Mouse (Mus musculus) neural tube, embryonic 14.5 days (tissue): Measurements from ENCODE around the gene Slc11a2. TPM values are rescaled to one million over a fixed set of nuclear protein-coding genes. Genes with fewer than 3 reads are reported as not detected.

ENCODE experiments used
- ATAC-seq: fragments of 200-750 bp; cut with Nextera tagmentation; 2 replicates; pipeline ENCODE4 v1.8.0; 2017; ENCODE audit warnings: low read depth, mild to moderate bottlenecking, moderate TSS enrichment, moderate library complexity
- H3K27ac ChIP-seq: fragments of 300-500 bp; sonication (generic); 2 replicates; pipeline ENCODE4 v1.5.1; 2014; ENCODE audit warnings: low read depth, mild to moderate bottlenecking, control low read depth, low read length, moderate library complexity, mixed read lengths
- H3K27me3 ChIP-seq: fragments of 300-500 bp; sonication (generic); 2 replicates; pipeline ENCODE4 v1.6.1; 2014; ENCODE audit warnings: low read length; ENCODE audit not compliant: control insufficient read depth, insufficient read depth
- H3K36me3 ChIP-seq: fragments of 300-500 bp; sonication (generic); 2 replicates; pipeline ENCODE4 v1.6.1; 2014; ENCODE audit warnings: low read length, mixed read lengths; ENCODE audit not compliant: control insufficient read depth, insufficient read depth
- H3K4me1 ChIP-seq: fragments of 300-500 bp; sonication (generic); 2 replicates; pipeline ENCODE4 v1.6.1; 2014; ENCODE audit warnings: low read length; ENCODE audit not compliant: control insufficient read depth, insufficient read depth
- H3K4me2 ChIP-seq: fragments of 300-500 bp; sonication (generic); 2 replicates; pipeline ENCODE4 v1.6.1; 2014; ENCODE audit warnings: mild to moderate bottlenecking, low read depth, low read length, control low read depth
- H3K4me3 ChIP-seq: fragments of 300-500 bp; sonication (generic); 2 replicates; pipeline ENCODE4 v1.5.1; 2014; ENCODE audit warnings: low read depth, low read length, control low read depth, mixed read lengths
- H3K9ac ChIP-seq: fragments of 300-500 bp; sonication (generic); replicated peaks from 2 replicates; pipeline ENCODE4 v1.6.1; 2014; ENCODE audit warnings: low read depth, mild to moderate bottlenecking, control low read depth, low read length, mixed read lengths
- H3K9me3 ChIP-seq: fragments of 300-500 bp; sonication (generic); 2 replicates; pipeline ENCODE4 v1.6.1; 2016; ENCODE audit warnings: low read length; ENCODE audit not compliant: control insufficient read depth
- WGBS: fragments of 180-500 bp; shearing (Covaris S2); extraction: QIAGEN DNeasy Blood & Tissue Kit; methylation state at CpG from one replicate; pipeline ENCODE4 v1.1.7; 2014; 5-methylcytosine and 5-hydroxymethylcytosine counted together
- polyA plus RNA-seq: library from polyadenylated mRNA; unstranded; fragments of >200 nt; fragmentation: Nextera tagmentation; extraction: Ambion mirVana; gene quantifications from 2 replicates; pipeline ENCODE4 v1.2.1, GENCODE M21; 2014

Slc11a2 gene
- polyA plus RNA-seq, 1 experiment from 2014 or later, result 20.5 TPM

GRCm38 (mm10) chr15:100448572-100448971, 23.7 kb upstream of the Slc11a2 start:
- 0 out of 2 replicates have a peak, but pooled peaks cover 3% of the 10 kb centered on the region for H3K4me1 ChIP-seq
- no peaks in the 10 kb centered on the region for H3K36me3 ChIP-seq
- H3K4me2 ChIP-seq, result no peak overlapping the region
- no peak overlapping the region for H3K9ac ChIP-seq
- H3K4me3 ChIP-seq, result no peak overlapping the region
- no peaks in the 10 kb centered on the region for H3K27me3 ChIP-seq
- no peak for ATAC-seq
- no peaks in the 10 kb centered on the region for H3K9me3 ChIP-seq
- no peak overlapping the region for H3K27ac ChIP-seq
- 74% methylated on average over 4 of the region's 4 CpGs for WGBS

GRCm38 (mm10) chr15:100446887-100447286, 22.0 kb upstream of the Slc11a2 start:
- Histone ChIP-seq H3K4me3 (no peak overlapping the region), H3K4me2 (no peak overlapping the region), H3K36me3 (no peaks in the 10 kb centered on the region), H3K4me1 (0 out of 2 replicates have a peak, but pooled peaks cover 3% of the 10 kb centered on the region), H3K27ac (no peak overlapping the region), H3K9ac (no peak overlapping the region), H3K27me3 (no peaks in the 10 kb centered on the region), H3K9me3 (no peaks in the 10 kb centered on the region)
- 88% methylated on average over 2 of the region's 2 CpGs for WGBS
- ATAC-seq, result no peak

GRCm38 (mm10) chr15:100443126-100443922, 18.5 kb upstream of the Slc11a2 start:
- peak overlapping the region; percentile 85 for H3K27ac ChIP-seq
- H3K4me2 ChIP-seq, result peak overlapping the region; percentile 75
- no peaks in the 10 kb centered on the region for H3K9me3 ChIP-seq
- peak; percentile 98 for ATAC-seq
- H3K9ac ChIP-seq, result peak overlapping the region; percentile 52
- H3K4me3 ChIP-seq, result peak overlapping the region; percentile 33
- H3K4me1 ChIP-seq, result no peaks in the 10 kb centered on the region
- WGBS, result 8% methylated on average over 22 of the region's 31 CpGs
- no peaks in the 10 kb centered on the region for H3K36me3 ChIP-seq
- H3K27me3 ChIP-seq, result no peaks in the 10 kb centered on the region

GRCm38 (mm10) chr15:100436518-100436917, 11.6 kb upstream of the Slc11a2 start:
- H3K4me2 ChIP-seq, result no peak overlapping the region
- no peak for ATAC-seq
- no peak overlapping the region for H3K4me3 ChIP-seq
- H3K36me3 ChIP-seq, result no peaks in the 10 kb centered on the region
- H3K9ac ChIP-seq, result no peak overlapping the region
- H3K27me3 ChIP-seq, result no peaks in the 10 kb centered on the region
- H3K27ac ChIP-seq, result no peak overlapping the region
- no peaks in the 10 kb centered on the region for H3K9me3 ChIP-seq
- no peaks in the 10 kb centered on the region for H3K4me1 ChIP-seq
- 71% methylated on average over 10 of the region's 10 CpGs for WGBS

- H3K9ac ChIP-seq, result no peak overlapping the region
- H3K4me1 ChIP-seq, result no peaks in the 10 kb centered on the region
- WGBS, result 92% methylated on average over 4 of the region's 4 CpGs
- no peak for ATAC-seq
- H3K4me2 ChIP-seq, result no peak overlapping the region
- no peaks in the 10 kb centered on the region for H3K36me3 ChIP-seq
- no peak overlapping the region for H3K4me3 ChIP-seq
- no peaks in the 10 kb centered on the region for H3K27me3 ChIP-seq
- no peak overlapping the region for H3K27ac ChIP-seq
- no peaks in the 10 kb centered on the region for H3K9me3 ChIP-seq
Observed at GRCm38 (mm10) chr15:100436112-100436511, 11.2 kb upstream of the Slc11a2 start.

GRCm38 (mm10) chr15:100433234-100433633, 8.4 kb upstream of the Slc11a2 start:
- H3K36me3 ChIP-seq, result no peaks in the 10 kb centered on the region
- H3K4me3 ChIP-seq, result no peak overlapping the region
- no peaks in the 10 kb centered on the region for H3K27me3 ChIP-seq
- no peak overlapping the region for H3K4me2 ChIP-seq
- no peaks in the 10 kb centered on the region for H3K9me3 ChIP-seq
- ATAC-seq, result no peak
- no peak overlapping the region for H3K27ac ChIP-seq
- no peaks in the 10 kb centered on the region for H3K4me1 ChIP-seq
- no peak overlapping the region for H3K9ac ChIP-seq
- WGBS, result 77% methylated on average over 4 of the region's 4 CpGs

GRCm38 (mm10) chr15:100429959-100430565, 5.2 kb upstream of the Slc11a2 start:
- Histone ChIP-seq H3K27ac (no peak overlapping the region), H3K4me2 (no peak overlapping the region), H3K36me3 (no peaks in the 10 kb centered on the region), H3K4me3 (no peak overlapping the region), H3K9me3 (no peaks in the 10 kb centered on the region), H3K4me1 (no peaks in the 10 kb centered on the region), H3K9ac (no peak overlapping the region), H3K27me3 (peaks cover 3% of the 10 kb centered on the region; the same call in 1 of the 2 replicates)
- WGBS, result 71% methylated on average over 11 of the region's 11 CpGs
- no peak for ATAC-seq

GRCm38 (mm10) chr15:100428296-100428905, 3.5 kb upstream of the Slc11a2 start:
- Histone ChIP-seq H3K27ac (no peak overlapping the region), H3K4me1 (peaks cover 3% of the 10 kb centered on the region; the same call in 1 of the 2 replicates), H3K4me3 (no peak overlapping the region), H3K36me3 (no peaks in the 10 kb centered on the region), H3K9me3 (no peaks in the 10 kb centered on the region), H3K27me3 (peaks cover 7% of the 10 kb centered on the region; the same call in 1 of the 2 replicates), H3K9ac (no peak overlapping the region), H3K4me2 (no peak overlapping the region)
- ATAC-seq, result no peak
- WGBS, result 80% methylated on average over 13 of the region's 13 CpGs

GRCm38 (mm10) chr15:100423916-100424315, 956 bp downstream of the Slc11a2 start:
- Histone ChIP-seq H3K36me3 (no peaks in the 10 kb centered on the region), H3K27ac (no peak overlapping the region), H3K9ac (no peak overlapping the region), H3K4me3 (no peak overlapping the region; the same call in 1 of the 2 replicates), H3K27me3 (peaks cover 10% of the 10 kb centered on the region), H3K4me1 (peaks cover 17% of the 10 kb centered on the region), H3K4me2 (peak overlapping the region; percentile 78), H3K9me3 (no peaks in the 10 kb centered on the region)
- ATAC-seq, result no peak
- 4% methylated on average over 14 of the region's 14 CpGs for WGBS
